Mouse (Mus musculus): ENCODE data around the gene E2f2.

The E2f2 gene

DNA sequence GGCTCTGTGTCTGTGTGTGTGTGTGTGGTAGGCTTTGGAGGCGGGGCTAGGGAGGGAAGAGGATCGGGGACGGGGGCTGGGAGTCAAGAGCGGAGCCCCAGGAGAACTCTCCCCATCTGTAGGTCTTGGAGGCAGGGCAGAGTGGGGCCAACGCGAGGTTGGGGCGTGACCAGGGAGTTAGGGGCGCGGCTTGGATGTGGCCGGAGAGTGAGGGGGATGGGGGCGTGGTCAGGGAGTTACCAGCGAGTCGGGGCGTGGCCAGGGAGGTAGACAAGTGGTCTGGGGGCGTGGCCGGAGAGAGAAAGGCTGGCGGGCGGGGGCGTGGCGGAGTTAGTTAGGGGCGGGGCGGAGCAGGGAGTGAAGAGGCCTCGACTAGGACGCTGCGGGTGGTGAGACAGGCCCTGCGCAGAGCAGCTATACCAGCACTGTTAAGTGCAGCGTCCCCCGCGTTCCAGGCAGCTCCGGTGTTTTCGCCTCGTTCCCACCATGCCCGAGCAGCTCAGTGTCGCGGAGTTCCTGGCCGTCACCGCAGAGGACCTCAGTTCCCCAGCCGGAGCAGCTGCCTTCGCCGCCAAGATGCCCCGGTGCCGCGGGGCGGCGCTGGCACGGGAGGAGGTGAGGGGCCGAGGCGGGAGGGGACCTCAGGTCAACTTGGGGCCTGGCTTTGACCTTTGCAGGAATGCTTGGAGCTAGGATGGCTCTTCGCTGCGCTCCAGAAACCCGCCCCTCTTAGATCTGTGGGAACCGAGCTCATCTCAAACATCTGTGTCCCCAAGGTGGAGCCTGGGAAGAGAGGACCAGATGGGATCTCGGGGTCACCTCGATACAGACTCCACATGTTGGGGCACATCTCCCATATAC lies 34.1 kb downstream of the E2f2 start, which contains the start of gene Asap3:
Gene Asap3, plus strand, starts transcription at position 333 of the 861 bp plus-strand sequence.
- DNase-seq: peak; percentile 90 to 92

DNA sequence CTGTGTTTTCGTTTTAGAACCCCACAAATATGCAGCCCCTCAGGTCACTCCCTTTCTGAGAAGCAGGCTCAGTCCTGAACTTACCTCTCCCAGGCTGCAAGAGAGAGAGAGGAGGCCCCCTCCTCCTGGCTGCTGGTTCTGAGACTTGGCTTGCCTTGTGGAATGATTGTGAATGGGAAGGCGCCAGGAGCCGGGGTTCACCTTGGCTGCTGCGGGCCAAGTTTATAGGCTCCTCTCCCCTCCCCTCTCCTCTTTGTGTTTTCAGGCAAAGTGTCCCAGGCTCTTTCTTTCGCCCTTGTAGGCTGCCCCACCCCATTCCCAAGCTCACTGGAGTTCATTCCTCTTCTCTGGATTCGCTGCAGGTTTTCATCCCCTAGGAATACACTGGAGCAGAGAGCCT lies 34.7 kb downstream of the E2f2 start:
- DNase-seq: peak; percentile 13 to 21

DNA sequence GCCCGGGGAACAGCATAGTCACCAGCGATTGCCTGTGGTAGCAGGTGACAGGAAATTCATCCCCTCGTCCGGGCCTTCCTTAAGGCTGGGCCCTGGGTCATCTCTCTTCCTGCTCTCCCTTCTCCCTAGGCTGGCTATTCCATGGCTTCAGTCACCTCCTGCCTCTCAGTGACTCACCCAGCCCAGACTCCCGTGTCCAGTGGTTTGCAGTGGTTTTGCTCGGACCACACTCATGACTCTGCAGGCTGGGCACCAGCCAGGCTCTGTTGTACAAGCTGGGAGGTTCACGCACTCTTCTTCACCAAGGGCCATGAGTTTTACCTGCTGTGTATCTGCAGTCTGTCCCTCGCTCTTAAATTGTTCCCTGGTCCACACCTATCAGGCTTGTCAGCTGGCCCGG lies 38.7 kb downstream of the E2f2 start:
- no peak for DNase-seq

DNA sequence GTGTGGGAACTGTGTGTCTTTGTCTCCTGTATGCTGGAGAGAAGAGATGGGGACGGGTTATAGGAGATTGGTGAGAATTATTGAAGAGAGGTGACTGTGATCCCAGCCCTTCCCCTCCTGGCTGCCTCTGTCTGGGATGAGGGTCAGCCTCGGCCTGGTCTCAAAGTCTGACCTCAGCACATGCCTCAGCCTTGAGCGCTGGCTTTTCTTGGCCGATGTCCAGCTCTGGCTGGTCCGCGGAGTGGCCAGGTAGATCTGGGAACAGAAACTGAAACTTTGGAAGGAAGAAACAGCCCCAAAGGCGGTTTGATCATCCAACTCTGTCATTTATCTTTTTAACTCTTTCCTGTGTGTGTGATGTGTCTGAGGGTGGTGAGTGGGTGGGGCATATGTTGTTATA lies 41.4 kb downstream of the E2f2 start:
- DNase-seq: no peak

DNA sequence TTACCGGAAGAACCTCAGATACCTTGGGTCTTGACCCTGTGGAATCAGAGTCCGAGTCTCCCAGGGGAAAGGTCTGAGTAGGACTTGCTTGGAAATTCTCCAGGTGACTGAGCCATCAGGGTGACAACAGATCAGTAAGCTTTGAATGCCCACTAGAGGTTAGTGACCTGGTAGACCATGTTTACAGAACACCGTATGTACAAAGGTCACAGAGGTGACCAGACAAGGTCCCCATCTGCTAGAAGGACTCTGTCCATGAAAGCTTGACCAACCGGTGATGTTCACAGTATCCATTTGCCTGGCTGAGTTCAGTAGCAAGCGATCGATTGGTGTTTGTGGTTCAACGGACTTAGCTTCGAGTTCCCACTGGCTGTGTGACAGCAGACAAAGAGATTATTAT lies 42.6 kb downstream of the E2f2 start:
- no peak for DNase-seq

DNA sequence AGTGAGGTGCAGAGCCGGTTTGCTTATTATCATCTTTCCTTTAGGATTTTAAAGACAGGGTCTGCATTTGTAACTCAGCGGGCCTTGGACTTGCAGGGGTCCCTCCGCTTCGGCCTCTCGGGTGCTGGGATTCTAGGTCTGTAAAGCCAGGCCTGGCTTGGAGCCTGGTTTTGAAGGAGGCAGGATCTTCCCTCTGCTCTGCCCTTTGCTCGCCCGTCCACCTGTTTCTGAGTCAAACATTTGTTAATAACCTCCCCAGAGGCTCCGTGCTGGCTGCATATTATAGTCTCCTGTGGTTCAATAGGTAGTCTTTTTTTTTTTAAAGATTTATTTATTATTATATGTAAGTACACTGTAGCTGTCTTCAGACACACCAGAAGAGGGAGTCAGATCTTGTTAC lies 43.4 kb downstream of the E2f2 start:
- no peak for DNase-seq

DNA sequence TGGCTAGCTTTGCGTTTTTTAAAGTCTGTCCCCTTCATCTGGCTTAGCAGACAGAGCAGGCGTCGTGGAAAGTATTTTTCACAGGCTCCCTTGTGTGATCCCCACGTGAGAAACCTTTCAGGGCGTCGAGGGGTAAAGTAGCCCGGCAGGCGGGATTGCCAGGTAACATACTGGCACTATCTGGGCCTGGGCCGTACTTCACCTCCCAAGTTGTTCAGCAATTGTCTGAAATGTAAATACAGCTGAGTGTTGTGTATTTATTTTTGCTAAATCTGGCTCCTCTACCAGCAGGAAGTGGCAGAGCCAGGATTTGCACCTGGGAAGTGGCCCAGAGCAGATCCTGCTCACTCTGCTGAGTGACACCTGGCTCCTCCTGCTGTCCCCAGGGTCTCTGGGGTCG lies 44.9 kb downstream of the E2f2 start:
- DNase-seq: no peak

DNA sequence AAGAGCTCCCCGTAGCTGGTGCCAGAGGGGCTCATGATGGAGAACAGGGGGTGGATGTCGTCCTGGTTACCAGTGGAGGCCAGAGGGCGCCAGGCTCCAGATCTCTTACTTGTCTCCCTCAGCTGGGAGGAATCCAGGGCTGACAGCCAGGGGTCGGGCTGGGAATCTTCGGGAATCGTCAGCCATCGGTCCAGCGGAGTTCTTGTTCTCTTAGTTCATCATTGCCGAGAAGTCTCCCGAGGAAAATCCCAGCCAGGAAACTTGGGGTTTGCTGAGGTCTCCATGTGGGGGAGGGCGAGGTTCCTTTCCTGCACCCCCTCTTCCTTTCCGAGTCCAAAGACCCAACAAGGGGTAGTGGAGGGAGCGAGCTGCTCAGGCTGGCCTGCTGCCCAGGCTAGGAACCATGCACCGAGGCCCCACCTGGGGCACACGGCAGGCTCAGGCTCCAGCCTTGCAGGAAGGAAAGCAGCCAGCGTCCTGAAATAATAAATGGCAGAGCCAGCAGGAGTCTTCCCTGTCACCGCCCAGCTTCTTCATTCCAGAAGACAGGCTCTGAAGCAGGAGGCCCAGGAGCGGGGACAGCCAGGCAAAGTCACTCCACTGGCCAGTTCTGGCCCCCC lies 46.5 kb downstream of the E2f2 start:
- no peak for DNase-seq

DNA sequence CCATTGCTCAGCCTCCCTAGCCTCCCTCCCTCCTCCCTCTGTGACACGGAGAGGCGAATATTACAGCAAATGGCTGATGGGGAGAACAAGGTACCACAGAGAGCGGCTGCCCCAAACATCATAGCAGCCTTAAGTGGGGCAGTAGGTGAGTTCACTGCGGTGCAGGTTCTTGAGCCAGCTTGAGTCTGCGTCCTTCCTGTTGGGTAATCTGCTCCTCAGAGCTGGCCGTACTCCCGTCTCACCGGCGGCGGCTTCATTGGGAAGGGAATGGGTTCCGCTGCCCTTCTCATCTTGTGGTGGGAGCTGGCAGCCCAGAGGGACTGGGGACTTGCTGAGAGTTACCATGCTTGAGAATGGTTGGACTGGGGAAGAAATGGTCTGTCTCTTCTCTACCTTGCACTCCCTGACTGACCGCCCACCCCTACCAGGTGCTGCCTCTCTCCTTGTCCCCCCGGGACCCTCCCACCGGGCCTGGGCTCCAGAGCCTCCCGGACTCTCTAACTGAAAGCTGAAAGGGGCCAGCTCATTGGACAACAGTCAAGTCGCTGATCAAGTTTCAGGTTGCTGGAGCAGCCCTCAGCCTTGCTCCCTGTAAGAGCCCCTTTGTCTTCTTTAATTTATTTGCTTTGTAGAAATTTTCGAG lies 48.1 kb downstream of the E2f2 start:
- no peak for DNase-seq

DNA sequence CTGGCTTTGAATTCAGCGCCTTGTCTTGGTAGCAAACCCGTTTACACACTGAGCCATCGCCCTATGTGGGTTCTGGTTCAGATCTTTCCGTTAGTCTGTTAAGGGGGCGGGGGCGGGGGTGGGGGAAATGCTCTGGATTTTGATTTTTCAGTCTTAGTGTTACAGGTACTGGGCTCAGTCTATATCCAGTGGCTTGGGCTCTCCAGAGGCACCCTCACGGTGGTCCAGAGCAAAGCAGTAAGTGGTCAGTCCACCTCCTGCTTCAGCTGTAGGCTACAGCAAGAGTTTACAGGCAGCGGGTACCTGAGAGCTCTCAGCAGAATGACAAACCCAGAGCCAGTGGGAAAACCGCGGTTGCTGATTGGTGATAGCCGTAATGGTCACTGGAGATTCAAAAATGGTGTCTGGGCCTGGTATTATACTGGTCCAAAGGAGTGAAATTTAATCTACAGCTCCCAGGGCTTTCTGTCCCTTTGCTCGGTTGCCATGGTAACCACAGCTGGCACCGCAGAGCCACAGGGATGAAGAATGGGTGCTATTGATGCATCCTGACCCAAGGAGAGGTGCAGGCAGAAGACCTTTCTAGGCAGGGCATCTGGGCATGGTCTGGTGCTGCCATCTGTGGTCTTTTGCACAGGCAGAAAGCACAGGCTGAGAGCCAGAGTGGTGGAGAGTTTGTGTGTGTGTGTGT lies 51.5 kb downstream of the E2f2 start:
- no peak for DNase-seq

DNA sequence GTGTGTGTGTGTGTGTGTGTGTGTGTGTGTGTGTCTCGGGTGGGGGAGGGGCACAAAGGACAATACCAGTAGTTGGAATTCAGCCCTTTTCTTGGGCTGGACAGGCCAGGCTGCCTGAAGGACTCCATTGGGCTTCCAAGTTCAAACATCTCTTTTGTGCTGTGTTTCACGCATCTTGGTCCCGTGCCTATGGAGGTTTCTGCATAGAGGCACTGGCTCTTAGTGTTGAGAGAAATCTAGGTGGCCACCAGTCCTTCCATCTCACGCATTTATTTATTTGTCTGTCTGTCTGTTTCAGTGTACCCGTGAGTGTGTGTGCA lies 52.0 kb downstream of the E2f2 start:
- DNase-seq: no peak

DNA sequence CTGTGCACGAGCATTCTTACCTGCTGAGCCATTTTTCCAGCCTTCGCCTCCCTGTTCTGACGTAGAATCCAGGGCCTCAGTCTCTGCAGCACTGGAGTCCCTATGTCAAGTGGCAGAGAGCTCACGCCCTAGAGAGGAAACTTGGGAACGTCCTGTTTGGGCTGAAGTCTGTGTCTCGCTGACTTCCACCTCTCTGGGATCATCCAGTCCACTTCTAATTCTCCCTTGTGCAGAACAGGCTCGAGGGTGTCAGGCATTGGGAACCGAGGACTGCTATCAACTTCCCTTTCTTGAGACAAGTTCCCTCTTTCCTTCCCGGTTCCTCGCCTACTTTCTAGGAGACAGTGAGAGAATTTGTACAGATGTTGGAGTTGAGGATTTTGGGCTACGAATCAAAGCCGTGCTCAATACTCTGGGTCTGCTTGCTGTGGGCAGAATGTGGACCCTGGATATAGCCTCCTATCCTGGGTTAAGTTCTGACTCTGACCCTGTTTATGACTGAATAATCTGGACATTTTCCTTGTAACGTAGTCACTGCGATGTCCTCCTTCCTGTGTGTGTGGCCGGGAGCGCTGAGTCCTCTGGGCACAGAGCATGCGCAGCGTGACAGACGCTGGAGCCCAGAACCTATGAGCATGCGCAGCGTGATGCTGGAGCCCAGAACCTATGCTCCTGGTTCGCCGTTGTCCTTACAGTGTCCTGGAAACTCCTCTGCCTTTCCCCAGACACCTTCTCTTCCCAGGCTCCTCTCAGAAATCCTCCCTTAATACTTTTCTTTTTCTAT lies 52.7 kb downstream of the E2f2 start:
- DNase-seq: no peak

DNA sequence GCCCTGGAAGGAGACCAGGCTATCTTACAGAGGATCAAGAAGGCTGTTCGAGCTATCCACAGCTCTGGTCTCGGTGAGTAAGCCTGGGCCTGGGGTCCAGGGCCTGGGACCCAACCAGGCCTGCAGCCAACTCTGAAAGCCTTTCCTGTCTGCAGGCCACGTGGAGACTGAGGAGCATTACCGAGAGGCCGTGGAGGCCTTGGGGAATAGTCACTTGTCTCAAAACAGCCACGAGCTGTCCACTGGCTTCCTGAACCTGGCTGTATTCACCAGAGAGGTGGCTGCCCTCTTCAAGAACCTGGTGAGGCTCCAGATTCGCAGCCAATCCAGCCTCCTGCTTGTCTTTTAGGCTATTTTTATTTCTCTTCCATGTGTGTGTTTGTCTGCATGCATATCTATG lies 55.2 kb downstream of the E2f2 start:
- DNase-seq: no peak

DNA sequence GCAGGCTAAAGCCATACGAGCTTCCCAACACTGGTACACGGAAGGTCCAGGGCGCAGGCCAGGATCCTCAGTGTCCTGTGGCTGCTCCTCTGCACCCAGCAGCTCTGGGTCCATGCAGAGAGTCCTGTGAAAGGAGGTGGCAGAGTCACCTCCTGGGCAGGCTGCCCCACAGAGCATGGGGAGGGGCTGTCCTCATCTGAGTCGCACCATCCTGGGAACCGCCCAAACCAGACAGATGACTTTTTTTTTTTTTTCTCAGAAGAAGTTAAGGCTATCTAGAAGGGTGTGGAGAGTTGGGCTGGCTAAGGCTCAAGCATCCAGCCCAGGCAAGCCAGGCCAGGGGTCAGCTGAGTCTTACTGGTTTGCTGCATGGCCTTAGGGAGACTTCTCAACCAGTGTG lies 56.4 kb downstream of the E2f2 start:
- no peak for DNase-seq

DNA sequence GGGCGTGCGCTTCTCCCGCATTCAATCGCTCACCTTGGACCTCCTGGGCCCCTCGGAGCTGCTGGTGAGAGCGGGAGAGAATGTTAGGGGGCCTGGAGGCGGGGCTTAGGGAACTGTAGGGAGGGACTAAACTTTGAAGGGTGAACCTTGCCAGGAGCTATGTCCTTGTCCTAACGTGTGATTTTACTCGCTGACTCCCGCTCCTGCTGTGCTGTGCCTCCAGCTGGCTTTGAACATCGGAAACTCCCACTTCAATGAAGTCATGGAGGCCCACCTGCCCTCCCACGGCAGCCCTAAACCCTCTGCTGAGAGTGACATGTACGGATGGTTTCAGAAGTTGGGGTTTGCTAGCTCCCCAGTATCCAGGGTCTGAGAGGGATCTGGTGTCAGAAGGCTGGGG lies 66.5 kb downstream of the E2f2 start:
- DNase-seq: no peak

DNA sequence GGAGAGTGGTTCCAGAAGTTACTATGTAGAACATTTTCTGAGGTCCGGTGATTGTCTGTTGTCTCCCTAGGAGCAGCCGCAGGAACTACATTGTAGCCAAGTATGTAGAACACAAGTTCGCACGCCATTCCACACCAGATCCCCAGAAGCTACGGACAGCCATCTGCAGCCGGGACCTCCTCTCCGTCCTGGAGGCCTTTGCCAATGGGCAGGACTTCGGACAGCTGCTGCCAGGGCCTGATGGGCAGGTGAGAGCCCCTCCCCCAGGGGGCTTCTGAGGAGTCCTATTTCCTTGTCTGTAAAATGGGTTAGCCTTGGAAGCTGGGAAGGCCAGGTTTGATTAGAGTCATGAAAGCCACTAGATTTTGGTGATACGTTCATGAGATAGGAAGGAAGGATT lies 66.9 kb downstream of the E2f2 start:
- no peak for DNase-seq

DNA sequence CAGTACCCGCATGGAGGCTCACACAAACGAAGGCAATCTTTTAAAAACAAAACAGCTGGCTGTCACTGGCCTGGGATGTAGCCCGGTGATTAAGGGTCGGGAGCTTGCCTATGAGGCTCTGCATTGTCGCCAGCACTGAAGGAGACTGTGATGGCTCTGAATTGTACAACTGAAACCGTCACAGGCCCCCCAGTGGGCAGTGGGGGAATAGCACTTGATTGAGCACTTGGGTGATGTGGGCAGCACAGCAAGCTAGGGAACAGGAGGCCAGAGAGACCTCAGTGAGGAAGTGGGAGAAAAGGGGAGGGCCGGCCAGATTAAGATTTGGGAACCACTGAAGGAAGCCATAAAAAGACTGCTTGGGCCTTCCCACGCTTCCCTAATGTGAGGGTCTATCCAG lies 67.4 kb downstream of the E2f2 start:
- peak; percentile 89 to 91 for DNase-seq

DNA sequence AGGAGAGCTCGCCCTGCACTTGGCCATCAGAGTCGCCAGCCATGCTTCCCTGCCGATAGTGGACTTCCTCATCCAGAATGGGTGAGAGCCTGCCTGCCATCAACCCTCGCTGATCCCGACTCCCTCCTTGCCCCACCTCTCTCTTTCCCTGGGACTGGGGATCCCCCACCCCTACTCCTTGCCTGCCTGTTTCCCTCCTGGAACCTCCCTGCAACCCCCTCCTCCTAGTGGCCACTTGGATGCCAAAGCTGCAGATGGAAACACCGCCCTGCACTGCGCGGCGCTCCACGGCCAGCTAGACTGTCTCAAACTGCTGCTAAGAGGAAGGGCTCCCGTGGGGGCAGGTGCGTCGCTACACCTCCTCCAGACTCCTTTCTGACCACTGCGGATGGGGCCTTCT lies 67.9 kb downstream of the E2f2 start:
- no peak for DNase-seq

DNA sequence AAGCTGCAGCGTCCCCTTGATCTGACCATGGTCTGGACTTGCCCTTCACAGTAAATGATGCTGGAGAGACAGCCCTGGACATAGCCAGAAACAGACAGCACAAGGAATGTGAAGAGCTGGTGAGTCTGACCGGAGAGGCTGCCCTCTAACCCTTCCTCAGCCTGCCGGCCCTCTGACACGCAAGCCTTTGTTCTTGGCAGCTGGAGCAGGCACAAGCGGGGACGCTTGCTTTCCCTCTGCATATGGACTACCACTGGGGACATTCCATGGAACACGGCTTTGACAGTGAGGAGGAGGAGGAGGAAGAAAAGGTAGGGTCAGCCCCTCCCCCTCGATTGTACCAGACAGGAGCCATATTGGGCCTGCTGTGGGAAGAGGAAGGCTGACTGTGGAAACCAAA lies 68.8 kb downstream of the E2f2 start:
- no peak for DNase-seq

DNA sequence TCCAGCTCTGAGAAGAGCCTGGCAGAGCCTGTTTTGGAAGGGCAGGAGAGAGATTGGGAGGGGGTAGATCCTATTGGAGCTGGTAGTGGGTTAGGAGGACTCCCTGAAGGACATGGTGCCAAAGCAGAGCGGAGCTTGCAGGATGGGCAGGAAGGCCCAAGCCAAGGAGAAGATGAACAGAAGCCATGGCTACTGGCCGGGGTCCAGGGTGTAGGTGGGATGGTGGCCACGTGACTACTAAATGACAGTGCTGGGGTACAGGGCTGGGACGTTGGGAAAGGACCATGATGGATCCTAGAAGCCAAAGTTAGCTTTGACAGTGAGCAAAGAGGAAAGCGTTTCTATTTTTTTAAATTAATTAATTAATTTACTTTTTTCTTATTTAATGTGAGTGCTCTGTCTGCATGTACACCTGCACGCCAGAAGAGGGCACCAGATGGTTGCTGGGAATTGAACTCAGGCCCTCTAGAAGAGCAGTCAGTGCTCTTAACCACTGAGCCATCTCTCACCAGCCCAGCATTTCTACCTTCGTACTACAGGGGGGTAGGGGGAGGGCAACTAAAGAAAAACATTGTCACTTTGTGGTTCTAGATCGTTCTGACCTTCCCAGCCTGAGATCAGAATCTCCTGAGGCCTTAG lies 70.0 kb downstream of the E2f2 start:
- peak; percentile 49 to 50 for DNase-seq

DNA sequence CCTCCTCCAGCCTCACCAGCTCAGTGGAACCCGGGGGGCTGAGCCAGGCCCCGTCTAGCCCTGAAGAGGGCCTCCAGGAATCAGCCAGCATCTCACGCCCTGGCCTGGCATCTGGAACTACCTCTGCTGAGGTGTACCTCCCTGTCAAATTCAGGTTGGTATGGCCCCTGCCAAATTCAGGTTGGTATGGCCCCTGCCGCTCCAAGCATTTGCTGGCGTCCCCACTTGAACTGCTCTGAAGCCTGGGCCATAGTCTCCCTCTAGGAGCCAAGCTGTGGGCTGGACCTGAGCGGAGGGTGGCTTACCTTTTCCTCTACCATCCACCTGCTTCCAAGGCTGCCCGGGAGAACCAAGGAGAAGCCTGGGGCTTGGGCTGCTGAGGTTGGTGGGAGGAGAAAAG lies 70.5 kb downstream of the E2f2 start:
- no peak for DNase-seq

DNA sequence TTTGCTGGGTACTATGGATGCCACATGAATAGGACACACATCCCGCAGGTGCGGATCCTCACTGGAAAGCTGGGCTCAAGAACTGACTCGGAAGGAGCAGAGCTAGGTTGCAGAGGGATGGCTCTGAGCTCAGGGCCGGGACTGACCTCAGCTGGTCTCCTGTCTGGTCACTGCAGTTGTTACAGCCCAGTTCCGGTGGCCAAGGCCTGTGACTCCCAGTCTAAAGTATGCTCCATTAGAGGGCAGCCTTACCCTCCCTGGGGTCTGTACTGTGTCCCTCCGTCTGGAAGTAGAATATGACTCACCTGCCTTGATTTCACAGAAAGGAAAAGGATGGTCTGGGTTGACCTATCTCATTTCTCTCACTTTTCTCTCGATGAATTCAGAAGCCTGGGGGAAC lies 72.0 kb downstream of the E2f2 start:
- DNase-seq: no peak
